Mouse (Mus musculus): ENCODE results near the gene Nek3. TPM values are rescaled to one million over a fixed set of nuclear protein-coding genes. Genes with fewer than 3 reads are reported as not detected.

Nek3 gene
- polyA plus RNA-seq (2012; rRNA removed; ENCODE audit: low replicate concordance), result 0.56 and 1.0 TPM in 2 replicates

DNA sequence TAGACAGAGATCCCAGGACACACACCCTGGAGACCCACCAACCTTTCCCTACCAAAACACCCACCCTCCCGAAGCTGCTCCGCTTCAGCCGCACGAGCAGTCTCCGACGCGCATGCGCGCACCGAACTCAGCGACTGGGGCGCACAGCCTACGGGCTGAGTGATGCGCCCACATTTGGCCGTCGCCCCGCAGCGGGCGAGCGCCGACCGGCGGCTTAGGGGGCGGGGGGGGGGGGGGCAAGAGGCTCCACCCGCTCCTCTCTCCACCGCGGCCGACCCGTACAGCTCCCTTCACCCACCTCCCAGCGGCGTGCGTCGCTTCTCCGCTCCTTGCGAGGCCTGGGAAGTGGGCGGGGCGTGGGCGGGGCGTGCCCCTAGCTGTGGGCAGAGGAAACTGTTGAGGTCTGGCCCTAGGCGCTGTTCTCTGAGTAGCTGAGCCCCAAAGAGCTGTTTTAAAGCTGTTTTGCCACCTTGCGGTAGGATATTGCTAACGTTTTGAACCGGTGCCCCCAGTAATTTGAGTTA lies at the start of gene Nek3:
TSS of gene Nek3 (minus strand) at position 356 of the 524 bp plus-strand sequence.

DNA sequence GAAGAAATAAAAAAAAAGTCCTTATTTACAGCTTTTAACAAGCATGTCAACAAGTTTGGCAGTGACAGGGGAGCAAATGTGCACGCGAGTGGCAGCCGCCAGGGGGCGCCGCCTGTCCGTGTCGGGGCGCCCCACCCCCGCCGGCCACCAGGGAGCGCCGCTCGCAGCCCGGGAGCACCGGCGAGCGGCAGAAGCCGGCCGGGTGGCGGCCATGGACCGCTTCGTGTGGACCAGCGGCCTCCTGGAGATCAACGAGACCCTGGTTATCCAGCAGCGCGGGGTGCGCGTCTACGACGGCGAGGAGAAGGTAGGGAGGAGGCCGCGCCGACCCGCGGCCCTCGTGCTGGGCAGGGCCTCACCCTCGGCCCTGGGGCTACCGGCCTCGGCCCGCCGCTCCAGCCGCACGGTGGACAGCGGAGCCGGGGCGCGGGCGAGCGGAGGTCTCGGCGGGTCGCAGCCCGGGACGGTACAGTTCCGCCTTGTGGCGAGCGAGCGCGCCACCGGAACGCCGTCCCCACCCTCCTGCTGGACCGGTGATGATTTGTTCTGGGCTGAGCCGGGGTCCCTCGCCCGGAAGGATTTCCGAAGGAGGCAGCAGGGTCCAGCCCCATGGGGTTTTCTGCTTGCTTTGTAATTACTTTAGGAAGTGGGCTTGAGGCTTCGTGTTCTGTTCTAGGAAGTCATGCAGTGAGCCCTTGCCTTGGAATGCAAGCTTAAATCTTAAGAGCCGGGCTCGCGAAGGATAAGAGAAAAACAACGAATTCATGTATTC lies 26.6 kb upstream of the Nek3 start, which contains the start of gene Vps36:
TSS of gene Vps36 (plus strand) at position 150 of the 772 bp plus-strand sequence.

DNA sequence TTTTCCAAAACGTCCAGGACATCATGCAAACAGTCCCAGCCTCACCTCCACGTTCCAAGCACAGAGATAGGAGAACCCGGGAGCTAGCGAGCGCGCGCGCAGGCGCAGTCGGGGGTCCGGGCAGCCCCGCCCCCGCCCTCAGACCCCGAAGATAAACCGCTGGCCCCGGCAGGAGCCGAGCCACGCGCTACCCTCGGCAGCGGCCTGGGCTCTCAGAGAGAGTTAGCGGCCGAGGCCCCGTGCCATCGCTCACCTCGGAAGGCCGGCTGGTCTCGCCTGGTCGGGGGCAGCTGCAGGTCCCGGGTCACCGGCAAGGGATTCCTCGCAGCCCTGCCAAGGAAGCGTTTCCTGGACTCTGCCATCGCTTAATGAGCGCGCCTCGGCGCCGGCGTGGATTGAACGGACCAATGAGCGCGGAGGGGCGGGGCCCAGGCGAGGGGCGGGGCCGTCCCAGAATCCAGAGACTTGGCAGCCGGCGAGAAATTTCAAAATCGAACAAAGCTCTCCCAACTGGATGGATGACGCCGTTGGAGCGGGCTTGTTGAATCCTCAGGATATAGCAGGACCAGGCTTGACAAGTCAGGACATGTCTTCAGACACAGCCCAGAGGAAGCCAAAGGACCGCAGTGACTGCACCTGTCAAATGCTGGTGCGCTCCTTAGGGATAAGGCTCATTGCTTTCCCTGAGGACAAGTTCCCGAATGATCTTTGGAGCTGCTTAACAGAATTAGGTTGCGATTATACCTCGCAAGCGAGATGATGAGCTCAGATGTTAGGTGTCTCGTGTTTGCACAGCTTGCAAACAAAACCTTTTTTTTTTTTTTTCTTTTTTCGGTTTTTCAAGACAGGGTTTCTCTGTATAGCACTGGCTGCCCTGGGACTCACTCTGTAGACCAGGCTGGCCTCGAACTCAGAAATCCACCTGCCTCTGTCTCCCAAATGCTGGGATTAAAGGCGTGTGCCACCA lies 19.5 kb upstream of the Nek3 start, which contains the start of gene Ckap2:
TSS of gene Ckap2 (minus strand) at position 389 of the 967 bp plus-strand sequence.

DNA sequence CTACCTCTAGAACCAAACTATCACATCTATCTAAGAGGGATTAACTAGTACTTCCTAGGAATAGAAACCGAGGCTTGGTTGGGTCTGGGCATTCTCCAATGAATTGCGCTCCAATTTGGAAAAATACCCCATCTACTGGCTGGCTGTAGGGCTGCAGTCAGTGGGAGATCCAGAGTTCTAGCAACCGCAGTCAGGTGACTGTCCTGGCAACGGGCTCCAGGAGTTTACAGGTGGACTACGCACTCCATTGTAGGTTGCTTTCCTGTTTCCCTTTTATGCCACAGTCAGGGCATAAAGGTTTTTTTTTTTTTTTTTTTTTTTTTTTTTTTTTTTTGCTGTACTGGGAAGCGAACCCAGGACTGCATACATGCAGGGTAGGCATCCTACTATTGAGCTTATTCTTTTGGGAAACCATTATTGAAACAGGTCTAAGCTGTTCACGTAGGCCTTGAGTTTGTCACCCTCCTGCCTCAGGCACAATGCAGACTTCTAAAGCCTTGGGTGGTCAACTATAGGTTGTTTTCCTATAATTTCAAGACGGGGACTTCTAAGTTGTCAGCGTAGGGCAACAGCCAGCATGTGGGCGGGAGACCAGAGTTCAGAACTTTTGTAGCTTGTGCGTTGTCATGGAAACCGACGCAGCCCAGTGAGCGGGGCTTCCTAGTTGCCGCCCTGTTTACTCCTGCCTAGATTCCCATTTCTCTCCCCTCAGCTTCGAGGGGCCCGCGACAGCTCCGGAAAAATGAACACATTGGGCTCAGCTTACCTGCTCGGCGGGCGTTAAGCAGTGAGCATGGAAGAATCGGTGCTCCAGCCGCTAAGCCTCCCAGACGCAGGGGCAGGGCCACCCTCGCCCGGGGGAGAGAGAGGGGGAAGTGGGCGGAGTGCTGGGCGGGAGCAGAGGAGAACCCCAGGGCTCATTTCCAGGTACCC lies 41.7 kb downstream of the Nek3 start, which contains the start of gene Nek5:
TSS of gene Nek5 (minus strand) at position 834 of the 933 bp plus-strand sequence.

Other genes with a start within 250 kb of the Nek3 start
- gene Defb15, start 233.7 kb downstream of the Nek3 start, polyA plus RNA-seq (2012; rRNA removed; ENCODE audit: low replicate concordance), result not detected in 2 replicates
- not detected in 2 replicates for gene Defb35, start 228.1 kb downstream of the Nek3 start, polyA plus RNA-seq (2012; rRNA removed; ENCODE audit: low replicate concordance)
- gene Defb13, start 219.7 kb downstream of the Nek3 start, polyA plus RNA-seq (2012; rRNA removed; ENCODE audit: low replicate concordance), result not detected in 2 replicates
- gene Fam90a1a, start 207.7 kb downstream of the Nek3 start, polyA plus RNA-seq (2012; rRNA removed; ENCODE audit: low replicate concordance), result 0.72 and 1.5 TPM in 2 replicates
- not detected in 2 replicates for gene Ccdc70, start 196.7 kb downstream of the Nek3 start, polyA plus RNA-seq (2012; rRNA removed; ENCODE audit: low replicate concordance)
- gene Atp7b, start 106.1 kb downstream of the Nek3 start, polyA plus RNA-seq (2012; rRNA removed; ENCODE audit: low replicate concordance), result 0.09 and 0.10 TPM in 2 replicates
- gene Alg11, start 105.7 kb downstream of the Nek3 start, polyA plus RNA-seq (2012; rRNA removed; ENCODE audit: low replicate concordance), result 2.2 and 7.4 TPM in 2 replicates
- 0.05 and 0.22 TPM in 2 replicates for gene Nek5, start 41.4 kb downstream of the Nek3 start, polyA plus RNA-seq (2012; rRNA removed; ENCODE audit: low replicate concordance)
- gene Ckap2, start 19.4 kb upstream of the Nek3 start, polyA plus RNA-seq (2012; rRNA removed; ENCODE audit: low replicate concordance), result 0.46 and 0.57 TPM in 2 replicates
- 6.2 and 13.8 TPM in 2 replicates for gene Vps36, start 26.4 kb upstream of the Nek3 start, polyA plus RNA-seq (2012; rRNA removed; ENCODE audit: low replicate concordance)
- gene Thsd1, start 60.9 kb upstream of the Nek3 start, polyA plus RNA-seq (2012; rRNA removed; ENCODE audit: low replicate concordance), result 5.5 and 7.2 TPM in 2 replicates
- gene Tpte, start 117.0 kb upstream of the Nek3 start, polyA plus RNA-seq (2012; rRNA removed; ENCODE audit: low replicate concordance), result 0.06 TPM in 1 of 2 replicates, not detected in the other
- gene Slc25a15, start 232.2 kb upstream of the Nek3 start, polyA plus RNA-seq (2012; rRNA removed; ENCODE audit: low replicate concordance), result 3.7 and 4.6 TPM in 2 replicates
- 2.8 and 5.5 TPM in 2 replicates for gene Mrps31, start 244.9 kb upstream of the Nek3 start, polyA plus RNA-seq (2012; rRNA removed; ENCODE audit: low replicate concordance)